Mouse (Mus musculus): ENCODE measurements at regions not wholly inside any gene's neighbourhood (a gene's known extent, or its start where the extent isn't known, plus 50 kb on each side); places are given as distances from the start of the nearest gene placed in this dataset.

- TF ChIP-seq CTCF (IDR thresholded peaks at IDR 0.05; ENCODE audit: borderline replicate concordance, extremely low read depth, insufficient read depth, insufficient read length) (no peak), POLR2A (IDR thresholded peaks at IDR 0.05; ENCODE audit: borderline replicate concordance, extremely low read depth, insufficient read depth, insufficient read length, poor library complexity, severe bottlenecking) (no peak)
- DNase-seq (ENCODE audit: low read depth), result no peak
These were observed 95.2 kb downstream of the Otud1 start for GRCm38 (mm10) chr2:19752753-19753152.

- DNase-seq (ENCODE audit: low read depth), result no peak
- TF ChIP-seq CTCF (IDR thresholded peaks at IDR 0.05; ENCODE audit: borderline replicate concordance, extremely low read depth, insufficient read depth, insufficient read length), result no peak
- TF ChIP-seq POLR2A (IDR thresholded peaks at IDR 0.05; ENCODE audit: borderline replicate concordance, extremely low read depth, insufficient read depth, insufficient read length, poor library complexity, severe bottlenecking), result no peak
These were observed 95.9 kb downstream of the Otud1 start for GRCm38 (mm10) chr2:19753479-19753878.

- no peak for TF ChIP-seq CTCF (IDR thresholded peaks at IDR 0.05; ENCODE audit: borderline replicate concordance, extremely low read depth, insufficient read depth, insufficient read length)
- DNase-seq (ENCODE audit: low read depth), result peak; percentile 38
These were observed 100.4 kb downstream of the Otud1 start for GRCm38 (mm10) chr2:19757910-19758309.

DNA sequence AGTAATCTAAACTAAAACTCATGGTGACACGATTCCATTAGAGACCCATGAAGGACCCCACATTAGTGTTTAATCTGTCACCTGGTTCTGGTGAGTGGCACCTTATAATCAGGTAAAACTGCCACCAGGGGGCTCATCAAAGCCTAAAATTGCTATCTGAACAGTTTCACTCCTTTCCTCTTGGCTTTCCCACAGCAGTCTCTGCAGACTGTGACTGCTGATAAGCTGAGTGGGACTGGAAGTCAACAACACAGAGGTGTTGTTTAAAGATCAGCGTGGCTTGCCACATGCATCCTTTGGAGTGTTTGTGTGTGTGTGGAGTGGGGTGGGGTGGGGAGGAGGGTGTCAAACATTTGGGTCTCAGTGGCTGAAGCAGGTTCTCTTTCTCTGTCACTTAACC lies 101.6 kb downstream of the Otud1 start:
- peak; percentile 46 for DNase-seq (ENCODE audit: low read depth)
- TF ChIP-seq CTCF (IDR thresholded peaks at IDR 0.05; ENCODE audit: borderline replicate concordance, extremely low read depth, insufficient read depth, insufficient read length), result peak; percentile 26; the same call in 1 of the 2 replicates
- TF ChIP-seq POLR2A (IDR thresholded peaks at IDR 0.05; ENCODE audit: borderline replicate concordance, extremely low read depth, insufficient read depth, insufficient read length, poor library complexity, severe bottlenecking), result no peak

DNA sequence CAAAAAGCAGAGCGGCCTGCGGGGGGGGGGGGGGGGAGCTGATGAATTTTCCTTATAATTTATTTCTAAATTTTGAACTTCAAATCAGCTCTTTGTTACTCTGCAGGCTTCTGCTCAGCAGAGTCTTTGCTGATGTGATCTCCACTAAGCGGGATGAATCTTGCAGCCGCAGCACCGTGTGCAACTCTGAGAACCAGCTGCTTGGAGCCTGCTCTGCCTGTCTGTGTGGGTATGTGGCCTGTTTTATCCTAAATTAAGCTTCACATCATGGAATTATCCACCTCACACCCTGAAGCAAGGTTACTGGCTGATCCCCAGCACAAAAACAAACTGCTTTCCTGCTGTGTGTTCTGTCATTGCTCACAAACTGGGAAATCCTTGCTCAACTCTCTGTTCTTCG lies 102.0 kb downstream of the Otud1 start:
- TF ChIP-seq POLR2A (IDR thresholded peaks at IDR 0.05; ENCODE audit: borderline replicate concordance, extremely low read depth, insufficient read depth, insufficient read length, poor library complexity, severe bottlenecking), result no peak
- TF ChIP-seq CTCF (IDR thresholded peaks at IDR 0.05; ENCODE audit: borderline replicate concordance, extremely low read depth, insufficient read depth, insufficient read length), result no peak
- no peak for DNase-seq (ENCODE audit: low read depth)

GRCm38 (mm10) chr2:19762996-19763395 lies 105.4 kb downstream of the Otud1 start:
- no peak for DNase-seq (ENCODE audit: low read depth)
- no peak for TF ChIP-seq POLR2A (IDR thresholded peaks at IDR 0.05; ENCODE audit: borderline replicate concordance, extremely low read depth, insufficient read depth, insufficient read length, poor library complexity, severe bottlenecking)
- no peak for TF ChIP-seq CTCF (IDR thresholded peaks at IDR 0.05; ENCODE audit: borderline replicate concordance, extremely low read depth, insufficient read depth, insufficient read length)

DNA sequence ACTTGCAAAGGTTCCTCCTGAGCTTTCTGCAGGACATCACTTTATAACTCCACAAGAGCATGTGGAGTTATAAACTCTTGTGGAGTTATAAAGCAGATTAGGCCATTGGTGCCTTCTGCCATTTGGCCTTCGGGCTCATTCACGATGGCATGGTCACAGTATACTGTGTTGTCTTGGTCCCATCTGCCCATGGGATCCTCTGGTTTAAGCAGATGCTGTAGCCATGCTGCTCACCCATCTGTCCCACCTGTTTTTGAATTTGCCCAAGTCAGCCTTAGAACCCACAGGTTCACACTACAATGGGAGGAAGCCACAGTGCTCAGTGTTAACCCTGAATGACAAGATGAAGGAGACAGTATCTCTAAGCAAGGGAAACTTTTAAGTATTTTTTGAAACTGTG lies 124.7 kb upstream of the Etl4 start:
- TF ChIP-seq POLR2A (IDR thresholded peaks at IDR 0.05; ENCODE audit: borderline replicate concordance, extremely low read depth, insufficient read depth, insufficient read length, poor library complexity, severe bottlenecking), result no peak
- no peak for TF ChIP-seq CTCF (IDR thresholded peaks at IDR 0.05; ENCODE audit: borderline replicate concordance, extremely low read depth, insufficient read depth, insufficient read length)
- DNase-seq (ENCODE audit: low read depth), result no peak

DNA sequence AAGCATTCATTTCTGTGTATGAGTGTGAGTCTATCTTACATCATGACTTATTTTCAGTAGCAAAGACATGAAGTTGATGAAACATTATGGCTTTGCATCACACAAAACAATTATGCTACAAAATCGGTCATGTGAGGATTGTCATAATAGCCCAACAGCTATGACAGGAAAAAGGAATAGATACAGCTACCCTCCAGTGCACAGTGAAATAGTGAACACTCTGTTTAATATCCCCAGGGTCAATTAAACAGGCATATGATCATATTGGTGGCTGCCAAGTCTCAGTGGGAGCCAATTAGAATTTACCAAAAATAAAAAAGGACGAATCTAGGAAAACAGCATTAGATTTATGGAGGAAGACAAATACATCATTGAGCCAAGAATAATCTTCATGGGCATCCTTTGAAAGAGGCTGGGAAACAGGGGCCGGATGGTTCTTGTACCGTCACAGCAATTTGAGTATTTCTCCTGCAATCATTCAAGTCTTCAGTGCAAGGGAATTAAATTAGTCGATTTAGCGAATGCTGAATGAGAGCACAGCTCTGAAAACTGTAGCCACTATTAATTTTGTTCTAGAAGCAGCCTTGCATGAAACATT lies 123.8 kb upstream of the Etl4 start:
- TF ChIP-seq CTCF (IDR thresholded peaks at IDR 0.05; ENCODE audit: borderline replicate concordance, extremely low read depth, insufficient read depth, insufficient read length) (no peak), POLR2A (IDR thresholded peaks at IDR 0.05; ENCODE audit: borderline replicate concordance, extremely low read depth, insufficient read depth, insufficient read length, poor library complexity, severe bottlenecking) (no peak)
- peak; percentile 49 for DNase-seq (ENCODE audit: low read depth)

- no peak for TF ChIP-seq POLR2A (IDR thresholded peaks at IDR 0.05; ENCODE audit: borderline replicate concordance, extremely low read depth, insufficient read depth, insufficient read length, poor library complexity, severe bottlenecking)
- no peak for TF ChIP-seq CTCF (IDR thresholded peaks at IDR 0.05; ENCODE audit: borderline replicate concordance, extremely low read depth, insufficient read depth, insufficient read length)
- no peak for DNase-seq (ENCODE audit: low read depth)
These were observed 117.4 kb upstream of the Etl4 start for GRCm38 (mm10) chr2:19792177-19792576.

DNA sequence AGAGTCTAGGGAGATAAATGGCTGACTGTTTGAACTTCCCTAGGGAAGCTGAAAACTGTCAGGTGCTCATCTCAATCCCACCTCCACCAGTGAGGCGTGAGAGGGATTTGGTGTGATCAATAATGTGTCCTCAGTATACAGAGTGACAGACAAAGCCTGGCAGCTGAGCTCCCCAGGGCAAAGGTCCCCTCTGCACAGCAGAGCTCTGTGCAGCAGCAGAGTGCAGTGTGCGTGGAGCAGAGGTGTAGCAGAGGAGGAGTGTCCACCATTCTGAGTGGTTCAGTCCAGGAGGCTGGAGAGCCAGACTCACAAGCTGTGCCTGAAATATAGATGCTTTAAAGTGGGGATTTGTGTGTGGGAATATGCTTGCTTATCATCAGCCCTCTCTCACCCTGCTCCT lies 112.8 kb upstream of the Etl4 start:
- DNase-seq (ENCODE audit: low read depth), result no peak
- TF ChIP-seq CTCF (IDR thresholded peaks at IDR 0.05; ENCODE audit: borderline replicate concordance, extremely low read depth, insufficient read depth, insufficient read length) (no peak), POLR2A (IDR thresholded peaks at IDR 0.05; ENCODE audit: borderline replicate concordance, extremely low read depth, insufficient read depth, insufficient read length, poor library complexity, severe bottlenecking) (no peak)

Data from brain, embryonic 14.5 days (tissue).